Mouse (Mus musculus) kidney, postnatal 0 days (tissue): ENCODE measurements at regions not wholly inside any gene's neighbourhood (a gene's known extent, or its start where the extent isn't known, plus 50 kb on each side); places are given as distances from the start of the nearest gene placed in this dataset.

ENCODE experiments used
- ATAC-seq: fragments of 200-750 bp; cut with Nextera tagmentation; replicated peaks from 2 replicates; pipeline ENCODE4 v1.8.0; 2017; ENCODE audit warnings: low read depth, moderate number of reproducible peaks, moderate TSS enrichment, moderate library complexity; ENCODE audit not compliant: low FRiP score
- DNase-seq: peaks from one replicate; pipeline ENCODE4 v3.0.0-alpha.2; 2016; ENCODE audit warnings: low spot score
- H3K27ac ChIP-seq: fragments of 300-500 bp; sonication (generic); 2 replicates; pipeline ENCODE4 v1.5.1; 2014; ENCODE audit warnings: mild to moderate bottlenecking
- H3K27me3 ChIP-seq: fragments of 300-500 bp; sonication (generic); 2 replicates; pipeline ENCODE4 v1.6.1; 2014; ENCODE audit warnings: low read length, mixed read lengths; ENCODE audit not compliant: insufficient read depth
- H3K36me3 ChIP-seq: fragments of 300-500 bp; sonication (generic); 2 replicates; pipeline ENCODE4 v1.6.1; 2014; ENCODE audit warnings: low read length, mixed read lengths; ENCODE audit not compliant: insufficient read depth
- H3K4me1 ChIP-seq: fragments of 300-500 bp; sonication (generic); replicated peaks from 2 replicates; pipeline ENCODE4 v1.6.1; 2014; ENCODE audit warnings: antibody characterized with exemption, low read length, mixed read lengths; ENCODE audit not compliant: insufficient read depth
- H3K4me2 ChIP-seq: fragments of 300-500 bp; sonication (generic); 2 replicates; pipeline ENCODE4 v1.6.1; 2014; ENCODE audit warnings: mild to moderate bottlenecking, low read length, moderate library complexity, mixed read lengths
- H3K4me3 ChIP-seq: fragments of 300-500 bp; sonication (generic); replicated peaks from 2 replicates; pipeline ENCODE4 v1.5.1; 2014; ENCODE audit warnings: low read depth, low read length
- H3K9ac ChIP-seq: fragments of 300-500 bp; sonication (generic); 2 replicates; pipeline ENCODE4 v1.6.1; 2014; ENCODE audit warnings: low read depth, low read length
- H3K9me3 ChIP-seq: fragments of 300-500 bp; sonication (generic); replicated peaks from 2 replicates; pipeline ENCODE4 v1.6.1; 2016; ENCODE audit warnings: low read length, inconsistent platforms, mixed read lengths
- CTCF ChIP-seq: IDR thresholded peaks from 2 replicates; pipeline ENCODE4 v1.5.1; 2016; ENCODE audit warnings: antibody characterized with exemption, low read depth, mild to moderate bottlenecking, moderate library complexity
- WGBS: fragments of 180-500 bp; shearing (Covaris S2); extraction: QIAGEN DNeasy Blood & Tissue Kit; methylation state at CpG from one replicate; pipeline ENCODE4 v1.1.7; 2014; 5-methylcytosine and 5-hydroxymethylcytosine counted together

- H3K27me3 ChIP-seq, result no peaks in the 10 kb centered on the region
- no peak for DNase-seq
- no peak overlapping the region for H3K4me3 ChIP-seq
- TF ChIP-seq CTCF, result no peak
- no peaks in the 10 kb centered on the region for H3K36me3 ChIP-seq
- H3K4me2 ChIP-seq, result no peak overlapping the region
- no peaks in the 10 kb centered on the region for H3K9me3 ChIP-seq
- H3K4me1 ChIP-seq, result no peaks in the 10 kb centered on the region
- ATAC-seq, result no peak
- H3K27ac ChIP-seq, result no peak overlapping the region
- WGBS, result 96% methylated on average over 3 of the region's 3 CpGs
- no peak overlapping the region for H3K9ac ChIP-seq
Measured at GRCm38 (mm10) chr14:99427049-99427448, 128.6 kb downstream of the Klf5 start.

GRCm38 (mm10) chr14:99430323-99430722 lies 131.8 kb downstream of the Klf5 start:
- no peak overlapping the region for H3K4me2 ChIP-seq
- H3K4me1 ChIP-seq, result no peaks in the 10 kb centered on the region
- no peak overlapping the region for H3K9ac ChIP-seq
- WGBS, result 69% methylated on average over 4 of the region's 4 CpGs
- H3K36me3 ChIP-seq, result no peaks in the 10 kb centered on the region
- no peak overlapping the region for H3K27ac ChIP-seq
- H3K9me3 ChIP-seq, result no peaks in the 10 kb centered on the region
- DNase-seq, result no peak
- no peak overlapping the region for H3K4me3 ChIP-seq
- ATAC-seq, result no peak
- H3K27me3 ChIP-seq, result no peaks in the 10 kb centered on the region
- no peak for TF ChIP-seq CTCF

GRCm38 (mm10) chr14:99431697-99432096 lies 133.2 kb downstream of the Klf5 start:
- 96% methylated on average over 7 of the region's 7 CpGs for WGBS
- H3K9ac ChIP-seq, result no peak overlapping the region
- H3K9me3 ChIP-seq, result no peaks in the 10 kb centered on the region
- H3K4me2 ChIP-seq, result no peak overlapping the region
- no peaks in the 10 kb centered on the region for H3K27me3 ChIP-seq
- H3K36me3 ChIP-seq, result no peaks in the 10 kb centered on the region
- ATAC-seq, result no peak
- no peak for TF ChIP-seq CTCF
- no peak for DNase-seq
- no peak overlapping the region for H3K27ac ChIP-seq
- H3K4me1 ChIP-seq, result no peaks in the 10 kb centered on the region
- no peak overlapping the region for H3K4me3 ChIP-seq

GRCm38 (mm10) chr14:99434645-99435044 lies 136.2 kb downstream of the Klf5 start:
- TF ChIP-seq CTCF, result no peak
- DNase-seq (no peak), ATAC-seq (no peak)
- Histone ChIP-seq H3K9me3 (no peaks in the 10 kb centered on the region), H3K27ac (no peak overlapping the region), H3K4me2 (no peak overlapping the region), H3K9ac (no peak overlapping the region), H3K4me3 (no peak overlapping the region), H3K27me3 (no peaks in the 10 kb centered on the region), H3K4me1 (no peaks in the 10 kb centered on the region), H3K36me3 (no peaks in the 10 kb centered on the region)
- 94% methylated on average over 1 of the region's 1 CpGs for WGBS

GRCm38 (mm10) chr14:99435512-99435911 lies 137.0 kb downstream of the Klf5 start:
- no peaks in the 10 kb centered on the region for H3K9me3 ChIP-seq
- H3K4me2 ChIP-seq, result no peak overlapping the region
- ATAC-seq (no peak), DNase-seq (no peak)
- H3K4me3 ChIP-seq, result no peak overlapping the region
- no peak overlapping the region for H3K9ac ChIP-seq
- no peaks in the 10 kb centered on the region for H3K4me1 ChIP-seq
- no peak for TF ChIP-seq CTCF
- no peaks in the 10 kb centered on the region for H3K36me3 ChIP-seq
- WGBS, result 64% methylated on average over 3 of the region's 3 CpGs
- H3K27me3 ChIP-seq, result no peaks in the 10 kb centered on the region
- no peak overlapping the region for H3K27ac ChIP-seq

GRCm38 (mm10) chr14:99436051-99436450 lies 137.6 kb downstream of the Klf5 start:
- Histone ChIP-seq H3K4me1 (no peaks in the 10 kb centered on the region), H3K4me3 (no peak overlapping the region), H3K4me2 (no peak overlapping the region), H3K27ac (no peak overlapping the region), H3K36me3 (no peaks in the 10 kb centered on the region), H3K9ac (no peak overlapping the region), H3K9me3 (no peaks in the 10 kb centered on the region), H3K27me3 (no peaks in the 10 kb centered on the region)
- TF ChIP-seq CTCF, result no peak
- WGBS, result 63% methylated on average over 1 of the region's 1 CpGs
- ATAC-seq (no peak), DNase-seq (no peak)

GRCm38 (mm10) chr14:99449112-99449511 lies 150.6 kb downstream of the Klf5 start:
- DNase-seq, result no peak
- H3K27me3 ChIP-seq, result no peaks in the 10 kb centered on the region
- 69% methylated on average over 5 of the region's 5 CpGs for whole genome bisulfite sequencing
- TF ChIP-seq CTCF, result no peak
- ATAC-seq, result no peak
- no peak overlapping the region for H3K4me2 ChIP-seq
- H3K27ac ChIP-seq, result no peak overlapping the region
- H3K9ac ChIP-seq, result no peak overlapping the region
- no peak overlapping the region for H3K4me3 ChIP-seq
- H3K36me3 ChIP-seq, result no peaks in the 10 kb centered on the region
- H3K9me3 ChIP-seq, result no peaks in the 10 kb centered on the region
- H3K4me1 ChIP-seq, result no peaks in the 10 kb centered on the region
